Mouse (Mus musculus) layer of hippocampus, adult 2 months (tissue): ENCODE data around the gene Arl15. TPM values are rescaled to one million over a fixed set of nuclear protein-coding genes. Genes with fewer than 3 reads are reported as not detected.
A peak's percentile ranks its signal among the peaks of the same experiment; 100 is the strongest.

ENCODE experiments used
- DNase-seq, 2 experiments: peaks; one replicate each; pipeline ENCODE4 v3.0.0; 2022; ENCODE audit warnings: low spot score in 2 of 2
- H3K27ac ChIP-seq: fragments of 200-600 bp; 2 replicates; pipeline ENCODE4 v1.8.1; 2022
- H3K4me3 ChIP-seq: fragments of 200-600 bp; 2 replicates; pipeline ENCODE4 v1.8.1; 2022; ENCODE audit warnings: mild to moderate bottlenecking
- CTCF ChIP-seq: fragments of 200-600 bp; conservative IDR thresholded peaks from 2 replicates; pipeline ENCODE4 v1.8.1; 2022; ENCODE audit warnings: antibody characterized with exemption, mild to moderate bottlenecking, moderate library complexity
- total RNA-seq, 2 experiments: library from RNA; stranded (reverse); gene quantifications; 2 replicates each; pipeline ENCODE4 v1.2.3; 2021

Gene Arl15
- total RNA-seq, 2 experiments from 2014 or later = 61.7 to 67.0 TPM

DNA sequence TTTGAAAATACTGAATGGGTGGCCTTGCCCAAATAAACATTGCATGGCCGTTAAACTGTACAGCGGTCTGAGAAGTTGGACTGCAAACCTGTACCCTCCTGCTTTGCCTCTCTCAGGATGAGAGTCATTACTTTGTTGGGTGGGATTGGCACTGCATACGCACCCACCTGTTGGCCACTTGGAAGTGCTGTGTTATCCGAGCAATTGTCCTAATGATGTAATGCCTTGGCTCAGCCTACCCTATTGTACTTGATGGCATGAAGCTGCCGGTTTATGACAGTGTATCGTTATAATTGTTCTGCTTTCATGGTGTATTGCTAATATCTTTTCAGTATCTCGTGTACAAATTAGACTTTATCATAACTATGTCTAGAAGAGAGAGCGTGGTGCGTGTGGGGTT, 103.6 kb downstream of the Arl15 start:
- no peak overlapping the region for H3K27ac ChIP-seq
- no peak for DNase-seq
- H3K4me3 ChIP-seq = no peak overlapping the region
- no peak for TF ChIP-seq CTCF

DNA sequence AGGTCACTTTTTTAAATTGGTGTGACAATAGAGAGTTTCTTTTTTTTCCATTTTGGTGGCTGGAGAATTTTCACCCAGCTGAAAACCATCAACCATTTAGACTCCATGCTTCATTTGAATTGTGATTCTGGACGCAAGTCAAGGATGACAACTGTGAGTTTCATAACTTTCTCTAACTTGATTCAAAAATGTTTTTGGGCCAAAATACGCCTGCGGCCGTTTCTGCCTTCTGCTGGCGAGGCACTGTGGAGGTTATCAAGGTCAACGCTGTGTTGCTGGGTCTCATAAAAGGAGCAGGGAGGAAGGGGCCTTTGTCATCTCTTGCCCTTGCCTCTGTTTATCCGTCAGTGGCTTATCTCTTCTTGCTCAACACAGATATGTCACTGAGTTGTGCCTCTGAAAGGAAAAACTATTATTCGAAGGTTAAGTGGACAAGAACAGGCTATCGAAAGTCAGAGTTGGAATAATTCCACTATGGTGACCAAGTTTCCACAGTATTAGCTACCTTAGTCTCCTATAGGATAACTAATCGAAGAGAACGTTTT, 106.8 kb downstream of the Arl15 start:
- DNase-seq = no peak
- H3K27ac ChIP-seq = no peak overlapping the region
- TF ChIP-seq CTCF = no peak
- no peak overlapping the region for H3K4me3 ChIP-seq

DNA sequence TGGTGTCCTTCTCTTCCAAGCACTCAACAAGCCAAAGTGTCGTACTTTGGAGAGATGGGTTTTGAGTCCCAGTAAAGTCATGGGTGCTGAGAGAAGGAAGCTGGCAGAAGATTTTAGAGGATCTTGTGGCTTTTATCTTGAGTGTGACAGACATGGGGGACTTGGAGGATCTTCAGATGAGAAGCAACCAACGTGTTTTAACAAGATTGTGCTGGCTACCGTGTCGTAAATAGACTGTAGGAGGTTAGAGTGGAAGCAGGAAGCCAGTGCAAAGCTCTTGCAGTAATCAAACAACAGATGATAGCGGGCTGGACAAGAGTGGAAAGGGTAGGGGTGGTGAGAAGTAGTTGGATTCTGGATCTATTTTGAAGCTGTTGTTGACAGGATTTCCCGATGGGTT, 109.0 kb downstream of the Arl15 start:
- H3K27ac ChIP-seq = no peak overlapping the region
- H3K4me3 ChIP-seq = no peak overlapping the region
- no peak for TF ChIP-seq CTCF
- DNase-seq = no peak

DNA sequence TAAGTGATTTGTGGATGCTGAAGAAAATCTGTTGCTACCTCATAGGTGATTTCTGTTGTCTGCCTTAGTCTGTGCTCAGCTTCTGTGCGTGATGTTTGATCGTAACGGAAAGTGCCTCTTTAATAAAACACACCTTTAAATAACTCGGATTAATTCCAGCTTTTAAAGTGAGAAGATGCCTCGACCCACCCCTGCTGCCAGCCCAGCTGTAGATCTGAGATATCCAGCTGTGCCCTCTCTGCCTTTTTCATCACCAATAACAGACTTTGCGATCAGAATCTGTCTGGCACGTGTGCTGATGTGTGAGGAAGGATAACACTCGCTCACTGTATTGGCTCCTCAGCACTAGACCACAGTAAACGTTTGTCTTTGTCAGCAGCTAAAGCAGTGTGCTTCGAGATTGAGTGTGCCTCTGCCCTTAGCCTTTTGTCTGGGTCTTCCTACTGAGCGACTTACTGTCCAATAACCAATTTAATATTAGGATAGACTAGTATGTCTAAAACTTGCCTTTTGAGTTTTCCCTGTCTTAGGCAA, 117.7 kb downstream of the Arl15 start:
- no peak for TF ChIP-seq CTCF
- no peak overlapping the region for H3K27ac ChIP-seq
- no peak for DNase-seq
- H3K4me3 ChIP-seq = no peak overlapping the region

DNA sequence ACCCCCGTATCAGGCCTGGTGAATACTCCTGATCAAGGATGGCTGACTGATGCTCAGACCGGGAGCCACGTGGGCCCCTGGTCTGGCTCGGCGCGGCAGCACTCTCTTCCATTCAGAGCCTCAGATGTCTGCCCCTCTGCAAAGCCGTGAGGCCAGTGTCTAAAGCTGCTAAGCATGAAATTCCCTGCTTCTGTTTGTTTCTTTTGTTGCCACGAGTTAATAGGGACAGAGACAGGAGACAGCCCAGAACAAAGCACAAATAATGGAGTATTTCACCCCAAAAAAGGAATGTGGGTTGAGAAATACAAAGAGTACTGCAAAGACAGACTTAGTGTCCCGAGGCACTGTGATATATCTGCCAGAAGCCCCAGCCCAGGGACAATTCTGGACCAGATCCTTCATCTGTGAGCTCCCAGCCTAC, 120.3 kb downstream of the Arl15 start:
- Histone ChIP-seq H3K27ac (no peak overlapping the region), H3K4me3 (no peak overlapping the region)
- TF ChIP-seq CTCF = no peak
- no peak for DNase-seq

DNA sequence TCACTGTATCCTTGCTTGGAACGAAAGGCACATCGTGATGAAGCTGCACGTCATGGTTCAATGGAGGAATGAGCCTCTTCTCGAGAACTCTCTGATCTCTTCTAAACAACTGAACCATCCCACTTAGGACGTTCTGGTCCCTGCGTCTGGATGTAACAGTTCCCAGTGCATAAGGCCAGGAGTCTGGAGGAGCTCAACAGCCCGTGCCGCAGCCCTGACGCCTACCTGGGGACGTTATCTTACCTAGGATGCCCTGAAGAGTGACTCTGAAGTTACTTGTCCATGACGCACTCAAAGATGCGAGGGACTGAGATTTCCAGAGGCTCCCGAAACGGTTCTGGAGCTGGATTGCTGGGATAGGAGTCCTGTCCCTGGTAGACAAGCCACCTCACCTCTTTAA, 121.4 kb downstream of the Arl15 start:
- TF ChIP-seq CTCF = no peak
- no peak for DNase-seq
- no peak overlapping the region for H3K27ac ChIP-seq
- no peak overlapping the region for H3K4me3 ChIP-seq

DNA sequence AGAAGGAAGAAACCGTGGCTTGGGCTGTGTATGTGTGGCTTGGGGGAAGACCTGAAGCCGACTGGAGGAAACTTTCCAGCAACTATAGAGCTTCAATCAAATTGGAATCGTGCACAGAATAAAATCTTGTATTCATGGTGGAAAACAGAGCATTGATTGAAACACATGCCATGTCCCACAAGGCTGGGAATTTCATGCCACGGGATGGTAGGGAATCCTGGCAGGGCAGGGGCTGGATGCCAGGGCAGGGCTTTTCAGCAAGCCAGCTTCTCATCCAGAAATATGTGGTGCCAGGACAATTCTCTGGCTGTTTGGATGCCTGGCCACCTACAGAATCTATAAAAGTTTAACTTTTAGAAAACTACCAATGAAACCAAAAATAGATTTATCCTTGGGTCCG, 122.5 kb downstream of the Arl15 start:
- TF ChIP-seq CTCF = no peak
- DNase-seq = no peak

DNA sequence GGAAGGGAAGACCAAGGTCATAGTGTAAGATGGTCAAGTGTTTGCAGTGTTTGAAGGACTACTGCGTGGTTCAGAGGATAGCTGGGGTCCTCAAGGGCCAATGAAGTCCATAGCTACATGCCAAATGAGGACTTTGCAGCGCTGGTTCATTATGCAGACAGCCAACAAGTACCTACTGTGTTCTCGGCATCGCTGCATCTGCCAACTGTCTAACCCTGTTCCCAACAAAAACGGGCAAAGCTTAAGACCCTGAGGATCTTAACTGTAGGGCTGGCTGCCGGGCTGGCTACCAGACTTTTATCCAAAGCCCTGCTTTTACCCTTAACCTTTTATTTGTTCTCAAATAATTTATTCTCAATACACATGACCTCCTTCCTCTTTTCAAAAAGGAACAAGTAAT, 123.1 kb downstream of the Arl15 start:
- no peak overlapping the region; the same call in 1 of the 2 replicates for H3K27ac ChIP-seq
- peak overlapping the region; percentile 36 for H3K4me3 ChIP-seq
- DNase-seq = no peak
- TF ChIP-seq CTCF = no peak

More for the DNA sequence above, 122.5 kb downstream of the Arl15 start:
- no peak overlapping the region for H3K4me3 ChIP-seq
- H3K27ac ChIP-seq = no peak overlapping the region

DNA sequence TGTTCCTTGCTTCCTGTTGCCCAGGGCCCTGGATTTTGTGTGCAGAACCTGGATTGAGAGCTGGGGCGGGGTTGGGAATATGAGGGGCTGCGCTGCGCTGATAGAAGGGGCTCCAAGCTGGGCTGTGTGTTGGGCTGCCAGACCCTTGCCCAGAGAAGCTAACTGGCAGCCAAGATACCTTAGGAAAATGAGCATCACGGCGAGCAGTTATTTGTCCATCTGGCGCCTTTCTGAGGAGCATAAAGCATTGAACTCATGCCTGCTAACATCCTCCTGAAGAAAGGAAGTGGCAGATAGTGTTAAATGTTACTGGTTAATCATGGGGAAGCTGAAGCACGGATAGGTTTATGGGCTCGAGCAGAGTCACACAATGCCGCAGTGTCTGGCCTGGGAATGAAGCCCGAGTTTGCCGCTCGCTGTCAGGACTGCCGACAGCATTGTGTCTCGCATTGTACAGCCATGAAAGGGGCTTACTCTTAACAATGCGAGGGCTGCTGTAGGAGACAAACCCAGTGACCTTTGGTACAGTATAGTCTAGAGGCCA, 123.6 kb downstream of the Arl15 start:
- no peak for DNase-seq
- Histone ChIP-seq H3K4me3 (peak overlapping the region; percentile 36), H3K27ac (peak overlapping the region; percentile 36; the same call in 1 of the 2 replicates)
- TF ChIP-seq CTCF = no peak

DNA sequence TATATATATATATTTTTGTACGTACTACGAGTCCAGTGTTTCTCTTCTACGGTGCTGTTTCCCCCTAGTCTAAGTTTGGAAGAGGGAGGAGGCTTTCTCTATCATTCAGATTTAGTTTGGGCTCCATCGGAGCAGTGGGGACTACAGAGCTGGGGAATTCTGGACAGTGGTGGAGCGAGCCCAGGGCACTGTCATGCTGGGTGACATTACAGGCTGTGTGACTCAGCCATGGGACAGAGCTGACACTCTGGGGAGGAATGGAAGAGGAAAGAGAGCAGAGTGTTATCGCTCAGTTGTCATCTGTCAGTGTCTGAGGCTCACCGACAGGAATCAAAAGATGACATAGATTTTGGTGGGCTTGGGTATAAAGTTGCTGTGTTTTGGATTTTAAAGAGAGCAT, 124.4 kb downstream of the Arl15 start:
- no peak overlapping the region for H3K27ac ChIP-seq
- no peak for TF ChIP-seq CTCF
- DNase-seq = no peak

DNA sequence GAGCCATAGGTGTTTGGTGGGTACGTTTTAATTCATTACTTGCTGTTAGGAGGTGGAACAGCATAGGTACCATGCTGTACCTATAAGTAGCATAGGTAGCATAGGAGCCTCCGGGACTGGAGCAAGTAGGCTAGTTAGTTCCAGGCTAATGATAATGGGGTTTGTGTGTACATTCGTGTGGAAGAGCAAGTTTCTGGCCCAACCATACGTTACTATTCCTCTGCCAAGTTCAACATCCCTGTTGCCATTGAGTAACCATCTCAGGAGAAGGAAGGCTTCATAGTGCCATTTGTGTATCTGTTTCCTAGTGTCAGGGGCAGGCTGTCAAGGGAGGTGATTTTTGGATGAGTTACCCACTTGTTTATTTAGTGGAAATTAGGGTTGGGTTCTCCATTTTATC, 141.4 kb downstream of the Arl15 start:
- TF ChIP-seq CTCF = no peak
- Histone ChIP-seq H3K4me3 (no peak overlapping the region), H3K27ac (no peak overlapping the region)
- no peak for DNase-seq

More for the DNA sequence above, 124.4 kb downstream of the Arl15 start:
- peak overlapping the region; percentile 36; the same call in 1 of the 2 replicates for H3K4me3 ChIP-seq

DNA sequence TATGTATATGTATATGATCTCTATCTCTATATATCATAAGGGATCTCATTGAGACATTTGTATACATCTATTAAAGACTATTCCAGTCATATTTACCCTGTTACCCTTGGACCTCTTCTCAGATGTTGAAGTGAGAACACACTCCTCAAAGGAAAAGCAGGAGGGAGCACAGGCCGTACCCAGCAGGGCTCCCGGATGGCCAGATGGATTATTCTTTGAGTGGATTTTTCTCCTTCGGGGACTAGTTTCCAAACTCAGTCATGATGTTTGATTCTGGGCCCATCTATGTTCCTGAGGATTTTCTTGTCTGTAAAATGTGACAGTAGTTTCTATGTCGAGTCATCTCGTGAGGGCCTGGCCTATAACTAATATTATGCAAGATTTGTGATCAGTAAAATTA, 142.9 kb downstream of the Arl15 start:
- Histone ChIP-seq H3K27ac (no peak overlapping the region), H3K4me3 (no peak overlapping the region)
- no peak for TF ChIP-seq CTCF
- DNase-seq = no peak

DNA sequence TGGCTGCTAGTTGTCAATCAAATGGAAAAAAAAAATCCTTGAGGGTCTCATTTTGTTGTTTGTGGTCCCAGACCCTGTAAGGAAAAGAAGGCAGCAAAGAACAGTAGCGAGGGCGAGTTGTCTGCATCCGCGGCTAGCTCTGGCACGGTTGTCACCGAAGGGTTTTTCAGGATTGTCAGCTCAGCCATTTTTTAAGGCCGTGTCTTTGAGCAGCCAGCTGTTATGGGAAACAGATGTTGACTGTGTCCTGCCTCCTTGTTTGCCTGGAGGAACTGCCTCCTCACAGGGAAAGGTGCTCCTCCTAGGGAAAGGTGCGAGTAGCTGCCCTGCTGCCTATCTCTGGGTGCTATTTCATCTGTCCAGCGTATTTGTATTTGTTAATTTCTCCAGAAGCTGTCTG, 144.3 kb downstream of the Arl15 start:
- no peak for TF ChIP-seq CTCF
- DNase-seq = no peak
- Histone ChIP-seq H3K4me3 (no peak overlapping the region), H3K27ac (no peak overlapping the region)

DNA sequence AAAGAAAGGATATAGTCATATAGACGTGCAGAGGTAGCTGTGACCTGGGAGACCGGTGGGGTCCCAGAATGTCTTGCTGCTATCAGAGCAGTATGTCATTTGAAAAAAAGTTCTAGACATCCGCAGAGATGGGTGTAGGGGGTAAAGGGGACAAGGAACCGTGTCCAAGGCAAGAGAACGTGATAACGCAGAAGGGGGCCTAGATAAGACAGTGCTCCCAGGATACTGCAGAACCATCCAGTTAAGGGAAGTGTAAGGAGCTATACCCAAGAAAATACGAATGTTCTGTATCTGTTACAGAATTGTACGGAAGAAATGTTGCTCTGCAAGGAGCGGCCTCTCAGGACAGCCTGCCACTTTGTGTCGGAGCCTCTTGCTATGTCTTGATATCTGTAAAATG, 144.8 kb downstream of the Arl15 start:
- Histone ChIP-seq H3K4me3 (no peak overlapping the region), H3K27ac (no peak overlapping the region)
- DNase-seq = no peak
- no peak for TF ChIP-seq CTCF

DNA sequence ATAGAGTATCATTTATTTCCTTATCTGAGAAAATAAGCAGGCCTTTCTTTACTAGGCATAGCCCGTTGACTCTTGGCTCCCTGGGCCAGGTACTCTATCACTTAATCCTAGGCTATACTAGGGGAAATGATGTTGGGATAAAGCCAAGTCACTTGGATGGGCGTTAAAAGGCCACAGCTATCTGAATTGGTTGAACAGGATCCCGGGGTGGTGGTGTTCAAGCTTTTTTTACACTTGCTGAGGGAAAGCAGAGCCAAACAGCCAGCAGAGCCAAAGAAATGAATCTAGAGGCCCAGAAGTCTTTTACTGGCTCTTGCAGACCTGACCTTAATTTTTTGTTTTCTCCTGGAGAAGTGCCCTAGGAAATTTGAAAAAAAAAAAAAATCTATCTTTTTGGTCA, 145.4 kb downstream of the Arl15 start:
- no peak for DNase-seq
- no peak for TF ChIP-seq CTCF
- Histone ChIP-seq H3K4me3 (no peak overlapping the region), H3K27ac (no peak overlapping the region)
